In the genomic region with DNA sequence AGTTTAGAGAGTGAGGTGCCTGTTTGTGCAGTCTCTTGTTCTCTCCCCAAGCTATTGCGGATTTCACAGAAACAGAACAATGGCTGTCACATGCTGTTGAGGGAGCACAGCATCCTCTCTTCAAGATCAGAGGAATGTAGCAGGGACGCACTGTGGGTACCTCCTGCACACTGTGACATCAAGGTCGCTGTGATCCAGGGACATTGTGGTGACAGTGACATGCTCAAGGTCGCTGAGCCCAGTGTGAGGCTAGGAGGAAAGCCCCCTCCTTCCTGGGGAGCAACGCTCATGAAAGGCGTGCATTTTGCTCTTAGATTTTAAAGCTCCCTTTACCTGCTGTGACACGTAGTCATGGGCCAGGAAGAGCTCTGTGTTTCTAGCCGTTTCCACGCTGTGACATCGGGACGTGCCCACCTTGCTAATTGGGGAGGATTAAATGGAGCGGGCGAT, we compare ENCODE assay signal across 8 mouse cellular contexts.
A peak's percentile ranks its signal among the peaks of the same experiment; 100 is the strongest.
DNase-seq lines count a peak whose midpoint lies in the region; ATAC-seq and TF ChIP-seq lines count a peak whose summit lies in the region.

No protein-coding gene starts in this region.

- H3K36me3 ChIP-seq in lung, embryonic 16.5 days (ENCODE audit: control insufficient read depth, insufficient read depth, low read length), result no peaks in the 10 kb centered on the region
- no peaks in the 10 kb centered on the region for H3K36me3 ChIP-seq in hindbrain, embryonic 16.5 days (ENCODE audit: control insufficient read depth, insufficient read depth, low read length)

- H3K4me1 ChIP-seq in cerebellum, adult 2 months (ENCODE audit: control insufficient read depth, insufficient read depth, low read length), result peaks cover 6% of the 10 kb centered on the region; the same call in 1 of the 2 replicates
- H3K4me1 ChIP-seq in lung, embryonic 16.5 days (replicated peaks; ENCODE audit: control insufficient read depth, insufficient read depth, low read length), result peaks cover 2% of the 10 kb centered on the region
- no peaks in the 10 kb centered on the region for H3K4me1 ChIP-seq in lung, adult 2 months (ENCODE audit: control insufficient read depth, insufficient read depth, low read length)
- peaks cover 19% of the 10 kb centered on the region for H3K4me1 ChIP-seq in hindbrain, embryonic 16.5 days (ENCODE audit: control insufficient read depth, insufficient read depth, low read depth, low read length)
- H3K4me1 ChIP-seq in olfactory bulb, adult 2 months (ENCODE audit: control insufficient read depth, insufficient read depth, low read length), result peaks cover 23% of the 10 kb centered on the region

- no peak overlapping the region for H3K27ac ChIP-seq in cerebellum, adult 2 months (ENCODE audit: insufficient read depth, low read length)
- peak overlapping the region; percentile 36 for H3K27ac ChIP-seq in lung, embryonic 16.5 days (ENCODE audit: low read length)
- H3K27ac ChIP-seq in hindbrain, embryonic 16.5 days (ENCODE audit: low read depth, low read length), result peak overlapping the region; percentile 88
- peak overlapping the region; percentile 97 for H3K27ac ChIP-seq in olfactory bulb, adult 2 months (ENCODE audit: insufficient read depth, low read depth, low read length)

- no peak for DNase-seq in cerebellum, adult 2 months
- DNase-seq in cerebellum, adult 18-20 months, result no peak
- DNase-seq in lung, adult 2 months, result no peak
- no peak for DNase-seq in right cerebral cortex, adult 18-20 months

- peak overlapping the region; percentile 42 for H3K4me2 ChIP-seq in lung, embryonic 16.5 days (ENCODE audit: low read depth, low read length)
- H3K4me2 ChIP-seq in hindbrain, embryonic 16.5 days (ENCODE audit: low read length), result peak overlapping the region; percentile 43

- TF ChIP-seq POLR2A in cerebellum, adult 2 months (IDR thresholded peaks at IDR 0.05; ENCODE audit: borderline replicate concordance, insufficient read depth, low read length), result no peak
- no peak for TF ChIP-seq POLR2A in lung, adult 2 months (IDR thresholded peaks at IDR 0.05; ENCODE audit: borderline replicate concordance, extremely low read depth, low read depth, low read length)
- no peak for TF ChIP-seq POLR2A in olfactory bulb, adult 2 months (IDR thresholded peaks at IDR 0.05; ENCODE audit: insufficient read depth, low read depth, low read length)

- no peaks in the 10 kb centered on the region for H3K27me3 ChIP-seq in cerebellum, adult 2 months (ENCODE audit: control insufficient read depth, insufficient read depth, low read length)
- no peaks in the 10 kb centered on the region for H3K27me3 ChIP-seq in lung, embryonic 16.5 days (ENCODE audit: control insufficient read depth, insufficient read depth, low read depth, low read length)
- no peaks in the 10 kb centered on the region for H3K27me3 ChIP-seq in hindbrain, embryonic 16.5 days (replicated peaks; ENCODE audit: control insufficient read depth, insufficient read depth, low read length)

- no peak overlapping the region for H3K9ac ChIP-seq in lung, embryonic 16.5 days (ENCODE audit: low read length)
- peak overlapping the region; percentile 58 for H3K9ac ChIP-seq in hindbrain, embryonic 16.5 days (ENCODE audit: low read depth, low read length)

- TF ChIP-seq CTCF in cerebellum, adult 2 months (IDR thresholded peaks at IDR 0.05; ENCODE audit: borderline replicate concordance, insufficient read depth, low read depth, low read length), result no peak
- no peak for TF ChIP-seq CTCF in lung, adult 2 months (IDR thresholded peaks at IDR 0.05; ENCODE audit: insufficient read depth, low read length)
- no peak for TF ChIP-seq CTCF in olfactory bulb, adult 2 months (IDR thresholded peaks at IDR 0.05; ENCODE audit: insufficient read depth, low read depth, low read length)

- ATAC-seq in lung, embryonic 16.5 days (ENCODE audit: low read depth), result peak; percentile 42; the same call in 1 of the 2 replicates
- ATAC-seq in hindbrain, embryonic 16.5 days, result peak; percentile 61
- no peak for ATAC-seq in erythroid progenitor cell, adult 5-6 weeks (replicated peaks; ENCODE audit: low FRiP score, poor library complexity, severe bottlenecking)

- H3K9me3 ChIP-seq in lung, embryonic 16.5 days (ENCODE audit: control insufficient read depth, low read length), result no peaks in the 10 kb centered on the region
- no peaks in the 10 kb centered on the region for H3K9me3 ChIP-seq in hindbrain, embryonic 16.5 days (ENCODE audit: control insufficient read depth, low read length)

- WGBS in cerebellum, adult 2 months, result 17% methylated on average over 13 of the region's 13 CpGs
- 13% methylated on average over 13 of the region's 13 CpGs for WGBS in lung, embryonic 16.5 days
- 10% methylated on average over 13 of the region's 13 CpGs for WGBS in lung, adult 2 months
- 5% methylated on average over 13 of the region's 13 CpGs for WGBS in hindbrain, embryonic 16.5 days
- WGBS in olfactory bulb, adult 2 months, result 10% methylated on average over 13 of the region's 13 CpGs

- peak overlapping the region; percentile 6 for H3K4me3 ChIP-seq in cerebellum, adult 2 months (replicated peaks; ENCODE audit: insufficient read depth, low read depth, low read length)
- H3K4me3 ChIP-seq in lung, embryonic 16.5 days (ENCODE audit: low read length), result no peak overlapping the region; the same call in 1 of the 2 replicates
- H3K4me3 ChIP-seq in lung, adult 2 months (replicated peaks; ENCODE audit: extremely low read depth, low read depth, low read length), result no peak overlapping the region
- H3K4me3 ChIP-seq in hindbrain, embryonic 16.5 days (ENCODE audit: low read length), result peak overlapping the region; percentile 4; the same call in 1 of the 2 replicates
- H3K4me3 ChIP-seq in olfactory bulb, adult 2 months (ENCODE audit: insufficient read depth, low read depth, low read length), result no peak overlapping the region

Comparison
In these comparisons a context has a peak if more than half of its experiments do, and no peak if none do; other contexts are left out.
1. H3K4me3 ChIP-seq: peak in cerebellum, adult 2 months (single experiment) and hindbrain, embryonic 16.5 days (single experiment); none in lung, embryonic 16.5 days (single experiment), lung, adult 2 months (single experiment) and olfactory bulb, adult 2 months (single experiment).